Mouse (Mus musculus): ENCODE results near the gene Fkbp7. TPM values are rescaled to one million over a fixed set of nuclear protein-coding genes. Genes with fewer than 3 reads are reported as not detected.

Fkbp7 gene
- polyA plus RNA-seq (2014; fragmentation: Nextera tagmentation; extraction: Ambion mirVana): 19.9 and 23.0 TPM in 2 replicates

DNA sequence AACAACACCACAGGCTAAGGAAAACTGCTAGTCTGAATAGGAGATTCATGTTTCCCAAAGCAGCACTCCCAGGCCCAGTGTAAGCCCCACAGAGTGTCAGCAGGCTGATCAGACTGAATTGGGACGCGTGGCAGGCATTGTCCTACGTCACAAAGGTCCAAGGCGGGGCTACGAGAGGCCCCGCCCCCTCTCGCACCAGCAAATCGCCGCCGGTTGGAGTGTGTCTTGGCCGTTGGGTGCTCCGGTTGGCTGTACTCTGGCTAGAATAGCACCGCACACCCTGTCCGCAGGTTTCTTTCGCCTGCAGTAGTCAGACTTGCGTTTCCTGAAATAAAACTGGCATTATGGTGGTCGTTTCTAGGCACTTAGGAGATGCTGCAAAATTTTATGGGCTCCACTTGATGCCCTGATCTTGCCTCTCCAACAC, at the start of gene Fkbp7:
Gene Fkbp7 (minus strand): TSS at position 151 of the 427 bp plus-strand sequence.
- no peaks in the 10 kb centered on the region for H3K9me3 ChIP-seq (ENCODE audit: control insufficient read depth, low read length)
- no peaks in the 10 kb centered on the region for H3K27me3 ChIP-seq (ENCODE audit: control insufficient read depth, insufficient read depth, low read length)
- peak within 1 kb of the TSS; percentile 34 for H3K4me3 ChIP-seq (ENCODE audit: low read depth, low read length)
- peak; percentile 96 for DNase-seq (ENCODE audit: low spot score)
- peak; percentile 92 for ATAC-seq (ENCODE audit: insufficient read depth, low FRiP score, low TSS enrichment)
- under 1% methylated on average over 17 of the region's 17 CpGs for WGBS
- H3K27ac ChIP-seq (ENCODE audit: low read depth, low read length): peak within 1 kb of the TSS; percentile 47; the same call in 1 of the 2 replicates
- H3K4me2 ChIP-seq (ENCODE audit: low read depth): peak within 1 kb of the TSS; percentile 47
- H3K9ac ChIP-seq (ENCODE audit: low read length): peak within 1 kb of the TSS; percentile 59
- H3K36me3 ChIP-seq (ENCODE audit: control insufficient read depth, insufficient read depth, low read length): no peaks in the 10 kb centered on the region
- H3K4me1 ChIP-seq (ENCODE audit: control insufficient read depth, insufficient read depth, low read length): peaks cover 10% of the 10 kb centered on the region

DNA sequence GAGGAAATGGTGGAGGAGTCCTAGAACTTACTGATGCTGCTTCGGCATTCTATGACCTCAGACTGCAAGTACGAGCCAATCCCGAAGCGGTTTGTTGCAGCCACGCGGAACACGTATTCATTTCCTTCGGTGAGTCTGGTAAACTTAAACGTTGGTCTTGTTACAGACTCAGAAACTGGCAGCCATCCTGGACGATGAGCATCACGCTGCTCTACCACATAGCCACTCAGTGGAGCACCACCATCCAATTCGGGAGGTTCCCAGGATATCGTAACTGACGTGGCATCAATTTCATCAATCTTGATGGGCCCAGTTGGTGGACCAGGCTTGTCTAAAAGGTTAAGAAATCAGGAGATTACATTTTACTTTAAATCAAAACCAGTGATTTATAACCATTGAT, 46.7 kb upstream of the Fkbp7 start:
- Histone ChIP-seq H3K27ac (ENCODE audit: low read depth, low read length) (no peak overlapping the region), H3K9me3 (ENCODE audit: control insufficient read depth, low read length) (peaks cover 2% of the 10 kb centered on the region; the same call in 1 of the 2 replicates), H3K4me2 (ENCODE audit: low read depth) (no peak overlapping the region), H3K4me1 (ENCODE audit: control insufficient read depth, insufficient read depth, low read length) (no peaks in the 10 kb centered on the region), H3K27me3 (ENCODE audit: control insufficient read depth, insufficient read depth, low read length) (no peaks in the 10 kb centered on the region), H3K36me3 (ENCODE audit: control insufficient read depth, insufficient read depth, low read length) (no peaks in the 10 kb centered on the region), H3K4me3 (ENCODE audit: low read depth, low read length) (no peak overlapping the region), H3K9ac (ENCODE audit: low read length) (no peak overlapping the region)
- no peak for DNase-seq (ENCODE audit: low spot score)
- WGBS: 94% methylated on average over 14 of the region's 14 CpGs
- no peak for ATAC-seq (ENCODE audit: insufficient read depth, low FRiP score, low TSS enrichment)

DNA sequence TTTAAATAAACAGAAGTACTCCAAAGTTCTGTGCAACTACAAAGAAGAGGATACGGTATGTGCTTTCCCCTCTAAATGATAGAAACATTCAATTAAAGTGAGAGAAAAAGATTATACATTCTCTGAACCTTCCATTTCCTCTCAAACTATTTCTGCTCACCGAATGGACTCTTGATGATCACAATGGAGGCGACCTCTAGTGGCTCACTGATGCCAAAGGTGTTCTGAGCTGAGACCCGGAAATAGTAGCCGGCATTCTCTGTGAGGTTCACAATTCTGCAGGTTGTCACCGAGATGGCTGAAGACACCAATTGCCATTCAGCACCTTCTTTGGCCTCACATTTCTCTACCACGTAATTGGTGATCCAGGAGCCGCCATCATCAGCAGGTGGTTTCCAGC, 42.1 kb upstream of the Fkbp7 start:
- peaks cover 2% of the 10 kb centered on the region; the same call in 1 of the 2 replicates for H3K36me3 ChIP-seq (ENCODE audit: control insufficient read depth, insufficient read depth, low read length)
- H3K27ac ChIP-seq (ENCODE audit: low read depth, low read length): no peak overlapping the region
- ATAC-seq (ENCODE audit: insufficient read depth, low FRiP score, low TSS enrichment): no peak
- WGBS: 78% methylated on average over 8 of the region's 8 CpGs
- no peak overlapping the region for H3K4me2 ChIP-seq (ENCODE audit: low read depth)
- peaks cover 2% of the 10 kb centered on the region; the same call in 1 of the 2 replicates for H3K9me3 ChIP-seq (ENCODE audit: control insufficient read depth, low read length)
- DNase-seq (ENCODE audit: low spot score): no peak
- H3K27me3 ChIP-seq (ENCODE audit: control insufficient read depth, insufficient read depth, low read length): no peaks in the 10 kb centered on the region
- H3K4me1 ChIP-seq (ENCODE audit: control insufficient read depth, insufficient read depth, low read length): no peaks in the 10 kb centered on the region
- no peak overlapping the region for H3K4me3 ChIP-seq (ENCODE audit: low read depth, low read length)
- no peak overlapping the region for H3K9ac ChIP-seq (ENCODE audit: low read length)

DNA sequence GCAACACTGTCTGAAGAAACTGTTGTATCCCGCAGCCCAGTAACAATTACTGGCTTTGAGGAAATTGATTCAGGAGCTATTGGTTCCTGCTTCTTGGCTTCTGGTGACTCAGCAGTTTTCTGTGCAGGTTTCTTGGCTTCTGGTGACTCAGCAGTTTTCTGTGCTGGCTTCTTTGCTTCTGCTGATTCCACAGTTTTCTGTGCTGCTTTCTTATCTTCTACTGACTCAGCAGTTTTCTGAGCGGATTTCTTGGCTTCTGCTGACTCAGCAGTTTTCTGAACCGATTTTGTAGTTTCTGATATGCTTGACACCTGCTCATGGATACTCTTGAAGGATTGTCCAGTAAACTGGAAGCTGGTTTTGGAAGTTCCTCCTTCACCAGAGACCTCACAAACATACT, 35.6 kb upstream of the Fkbp7 start:
- DNase-seq (ENCODE audit: low spot score) (no peak), ATAC-seq (ENCODE audit: insufficient read depth, low FRiP score, low TSS enrichment) (no peak)
- Histone ChIP-seq H3K36me3 (ENCODE audit: control insufficient read depth, insufficient read depth, low read length) (peaks cover 2% of the 10 kb centered on the region; the same call in 1 of the 2 replicates), H3K27me3 (ENCODE audit: control insufficient read depth, insufficient read depth, low read length) (no peaks in the 10 kb centered on the region), H3K4me3 (ENCODE audit: low read depth, low read length) (no peak overlapping the region), H3K9me3 (ENCODE audit: control insufficient read depth, low read length) (no peaks in the 10 kb centered on the region), H3K27ac (ENCODE audit: low read depth, low read length) (no peak overlapping the region), H3K4me2 (ENCODE audit: low read depth) (no peak overlapping the region), H3K4me1 (ENCODE audit: control insufficient read depth, insufficient read depth, low read length) (no peaks in the 10 kb centered on the region), H3K9ac (ENCODE audit: low read length) (no peak overlapping the region)
- 93% methylated on average over 3 of the region's 3 CpGs for WGBS

DNA sequence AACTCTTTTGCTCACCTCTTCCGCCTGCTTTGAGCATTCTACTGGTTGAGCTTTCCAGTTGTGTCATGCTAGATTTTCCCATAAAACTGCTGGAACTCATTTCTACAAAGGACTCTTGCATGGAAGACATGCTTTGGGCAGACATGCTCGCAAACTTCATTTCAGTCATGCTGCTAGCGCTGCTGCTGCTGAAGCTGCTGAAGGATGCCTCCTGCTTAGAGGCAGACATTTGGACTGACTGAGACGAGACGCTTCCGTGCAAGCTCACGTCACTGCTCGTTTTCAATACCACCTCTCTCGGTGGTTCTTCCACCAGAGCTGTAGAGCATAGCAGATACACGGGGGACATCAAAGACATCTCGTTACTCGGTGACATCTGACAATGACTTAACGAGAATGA, 32.7 kb upstream of the Fkbp7 start:
- no peaks in the 10 kb centered on the region for H3K36me3 ChIP-seq (ENCODE audit: control insufficient read depth, insufficient read depth, low read length)
- no peak for ATAC-seq (ENCODE audit: insufficient read depth, low FRiP score, low TSS enrichment)
- no peak overlapping the region for H3K9ac ChIP-seq (ENCODE audit: low read length)
- H3K27me3 ChIP-seq (ENCODE audit: control insufficient read depth, insufficient read depth, low read length): no peaks in the 10 kb centered on the region
- DNase-seq (ENCODE audit: low spot score): no peak
- 92% methylated on average over 13 of the region's 13 CpGs for WGBS
- H3K27ac ChIP-seq (ENCODE audit: low read depth, low read length): no peak overlapping the region
- H3K4me3 ChIP-seq (ENCODE audit: low read depth, low read length): no peak overlapping the region
- no peaks in the 10 kb centered on the region for H3K4me1 ChIP-seq (ENCODE audit: control insufficient read depth, insufficient read depth, low read length)
- H3K4me2 ChIP-seq (ENCODE audit: low read depth): no peak overlapping the region
- no peaks in the 10 kb centered on the region for H3K9me3 ChIP-seq (ENCODE audit: control insufficient read depth, low read length)

DNA sequence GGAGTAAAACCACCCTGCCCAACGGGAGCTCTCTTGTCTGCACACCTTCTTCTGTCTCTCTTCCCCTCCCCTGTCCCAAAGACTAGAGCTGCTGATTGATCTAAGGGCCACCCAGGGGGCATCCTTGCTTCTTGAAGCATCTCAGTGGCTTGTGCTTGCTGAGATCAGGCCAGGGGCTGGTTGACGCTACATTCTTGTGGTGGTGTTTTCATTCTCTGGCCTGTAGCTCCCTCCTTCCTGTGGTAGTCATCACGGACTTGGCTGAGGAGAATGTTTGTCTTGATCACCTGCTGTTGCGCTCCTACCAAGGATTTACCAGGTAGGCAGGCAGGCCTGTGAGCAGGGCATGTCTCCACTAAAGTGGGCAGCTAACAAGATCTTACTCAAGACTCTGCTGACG, 29.8 kb upstream of the Fkbp7 start:
- ATAC-seq (ENCODE audit: insufficient read depth, low FRiP score, low TSS enrichment) (no peak), DNase-seq (ENCODE audit: low spot score) (no peak)
- Histone ChIP-seq H3K27me3 (ENCODE audit: control insufficient read depth, insufficient read depth, low read length) (no peaks in the 10 kb centered on the region), H3K4me1 (ENCODE audit: control insufficient read depth, insufficient read depth, low read length) (no peaks in the 10 kb centered on the region), H3K4me3 (ENCODE audit: low read depth, low read length) (no peak overlapping the region), H3K36me3 (ENCODE audit: control insufficient read depth, insufficient read depth, low read length) (no peaks in the 10 kb centered on the region), H3K27ac (ENCODE audit: low read depth, low read length) (no peak overlapping the region), H3K9ac (ENCODE audit: low read length) (no peak overlapping the region), H3K4me2 (ENCODE audit: low read depth) (no peak overlapping the region), H3K9me3 (ENCODE audit: control insufficient read depth, low read length) (no peaks in the 10 kb centered on the region)
- WGBS: 86% methylated on average over 5 of the region's 5 CpGs

DNA sequence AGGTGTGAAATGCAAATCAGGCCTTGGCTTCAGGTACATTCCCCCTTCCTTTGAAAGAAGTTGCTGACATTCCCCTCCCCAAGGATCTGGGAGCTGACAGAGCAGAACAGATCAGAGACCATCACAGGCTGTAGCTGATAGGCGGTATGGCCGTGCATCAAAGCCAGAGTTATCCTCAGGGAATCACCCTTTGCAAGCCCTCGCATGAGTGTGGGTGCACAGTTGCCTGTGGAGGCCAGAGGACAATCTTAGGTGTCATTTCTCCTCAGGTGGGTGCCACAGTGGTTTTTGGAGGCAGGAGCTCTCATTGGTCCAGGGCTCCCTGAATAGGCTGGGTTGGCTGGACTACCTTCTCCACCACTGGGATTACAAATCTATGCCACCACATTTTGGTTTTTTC, 29.3 kb upstream of the Fkbp7 start:
- WGBS: 93% methylated on average over 3 of the region's 3 CpGs

DNA sequence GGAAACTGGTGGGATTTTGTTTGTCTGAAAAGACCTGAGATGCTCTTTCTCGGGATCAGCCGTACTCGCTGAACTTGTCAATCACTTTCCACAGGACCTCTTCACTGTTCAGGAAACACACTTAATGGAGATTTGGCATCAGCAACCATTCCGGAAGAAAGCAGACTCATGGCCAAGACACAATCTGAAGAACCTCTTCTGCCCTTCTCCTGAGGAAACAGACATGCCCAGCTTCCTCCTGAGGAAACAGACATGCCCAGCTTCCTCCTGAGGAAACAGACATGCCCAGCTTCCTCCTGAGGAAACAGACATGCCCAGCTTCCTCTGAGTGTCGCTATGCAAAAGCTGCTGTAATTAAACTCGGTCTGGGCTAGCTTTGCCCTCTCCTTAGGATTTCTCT, 22.4 kb upstream of the Fkbp7 start:
- Histone ChIP-seq H3K27me3 (ENCODE audit: control insufficient read depth, insufficient read depth, low read length) (no peaks in the 10 kb centered on the region), H3K9ac (ENCODE audit: low read length) (no peak overlapping the region), H3K4me1 (ENCODE audit: control insufficient read depth, insufficient read depth, low read length) (no peaks in the 10 kb centered on the region), H3K36me3 (ENCODE audit: control insufficient read depth, insufficient read depth, low read length) (peaks cover 2% of the 10 kb centered on the region; the same call in 1 of the 2 replicates), H3K4me2 (ENCODE audit: low read depth) (no peak overlapping the region), H3K4me3 (ENCODE audit: low read depth, low read length) (no peak overlapping the region), H3K27ac (ENCODE audit: low read depth, low read length) (no peak overlapping the region), H3K9me3 (ENCODE audit: control insufficient read depth, low read length) (no peaks in the 10 kb centered on the region)
- ATAC-seq (ENCODE audit: insufficient read depth, low FRiP score, low TSS enrichment): no peak
- WGBS: 89% methylated on average over 6 of the region's 6 CpGs
- no peak for DNase-seq (ENCODE audit: low spot score)

More for the DNA sequence above, 29.3 kb upstream of the Fkbp7 start:
- DNase-seq (ENCODE audit: low spot score): no peak
- no peak overlapping the region for H3K4me3 ChIP-seq (ENCODE audit: low read depth, low read length)
- no peaks in the 10 kb centered on the region for H3K4me1 ChIP-seq (ENCODE audit: control insufficient read depth, insufficient read depth, low read length)
- no peaks in the 10 kb centered on the region for H3K27me3 ChIP-seq (ENCODE audit: control insufficient read depth, insufficient read depth, low read length)
- no peak overlapping the region for H3K9ac ChIP-seq (ENCODE audit: low read length)
- H3K4me2 ChIP-seq (ENCODE audit: low read depth): no peak overlapping the region
- no peak for ATAC-seq (ENCODE audit: insufficient read depth, low FRiP score, low TSS enrichment)
- no peaks in the 10 kb centered on the region for H3K36me3 ChIP-seq (ENCODE audit: control insufficient read depth, insufficient read depth, low read length)
- no peaks in the 10 kb centered on the region for H3K9me3 ChIP-seq (ENCODE audit: control insufficient read depth, low read length)
- H3K27ac ChIP-seq (ENCODE audit: low read depth, low read length): no peak overlapping the region

DNA sequence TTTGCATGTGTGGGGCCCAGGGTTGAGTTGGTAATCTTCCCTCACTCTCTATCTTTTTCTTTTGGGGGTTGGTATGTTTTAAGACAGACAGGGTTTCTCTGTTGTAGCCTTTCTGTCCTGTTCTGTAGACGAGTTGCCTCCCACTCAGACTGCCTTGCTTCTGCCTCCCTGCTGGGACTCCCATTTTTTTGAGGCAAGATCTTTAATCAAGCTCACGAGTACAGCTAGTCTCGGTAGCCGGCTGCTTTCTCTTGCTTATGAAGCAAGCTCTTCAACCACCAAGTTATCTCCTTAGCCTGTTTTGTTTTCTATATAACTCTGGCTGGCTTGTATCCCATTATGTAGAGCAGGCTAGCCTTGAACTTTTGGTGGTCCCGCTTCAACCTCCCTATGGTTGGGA, 20.8 kb upstream of the Fkbp7 start:
- no peak overlapping the region for H3K27ac ChIP-seq (ENCODE audit: low read depth, low read length)
- H3K36me3 ChIP-seq (ENCODE audit: control insufficient read depth, insufficient read depth, low read length): peaks cover 2% of the 10 kb centered on the region; the same call in 1 of the 2 replicates
- whole genome bisulfite sequencing: 81% methylated on average over 5 of the region's 5 CpGs
- DNase-seq (ENCODE audit: low spot score) (no peak), ATAC-seq (ENCODE audit: insufficient read depth, low FRiP score, low TSS enrichment) (no peak)
- no peaks in the 10 kb centered on the region for H3K9me3 ChIP-seq (ENCODE audit: control insufficient read depth, low read length)
- H3K4me1 ChIP-seq (ENCODE audit: control insufficient read depth, insufficient read depth, low read length): no peaks in the 10 kb centered on the region
- no peaks in the 10 kb centered on the region for H3K27me3 ChIP-seq (ENCODE audit: control insufficient read depth, insufficient read depth, low read length)
- H3K4me3 ChIP-seq (ENCODE audit: low read depth, low read length): no peak overlapping the region
- H3K4me2 ChIP-seq (ENCODE audit: low read depth): no peak overlapping the region
- no peak overlapping the region for H3K9ac ChIP-seq (ENCODE audit: low read length)
